Mouse (Mus musculus): ENCODE measurements around the gene Abracl. TPM values are rescaled to one million over a fixed set of nuclear protein-coding genes. Genes with fewer than 3 reads are reported as not detected.

The Abracl gene
- polyA plus RNA-seq (2012; rRNA removed) = 61.8 and 123 TPM in 2 replicates

DNA sequence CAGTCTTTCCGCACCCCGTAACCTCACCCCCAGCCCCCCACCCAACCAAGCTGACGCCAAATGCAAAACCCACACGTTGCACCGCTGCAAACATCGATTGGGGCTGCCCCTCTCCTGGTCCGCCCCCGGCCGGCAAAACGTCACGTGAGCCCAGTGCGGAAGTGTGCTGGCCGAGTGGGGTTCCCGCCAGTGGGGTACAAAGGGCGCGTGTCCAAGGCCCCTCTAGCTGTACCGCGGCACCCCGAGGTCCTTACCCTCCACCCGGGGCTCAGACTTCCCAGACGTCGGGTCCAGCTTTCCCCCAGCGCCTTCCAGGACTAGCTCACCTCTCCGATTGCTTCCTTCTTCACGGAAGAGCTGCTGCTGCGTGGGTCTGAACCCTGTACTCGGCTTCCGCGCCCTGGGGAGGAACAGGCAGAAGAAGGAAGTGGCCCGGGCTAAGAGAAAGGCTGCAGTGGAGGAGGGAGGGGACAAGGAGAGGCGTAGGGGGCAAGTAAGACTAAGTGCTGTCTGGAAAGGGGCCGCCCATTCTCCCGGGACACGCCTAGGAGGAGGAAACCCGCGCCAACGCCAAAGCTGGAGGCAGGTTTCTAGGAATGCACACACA lies at the start of gene Abracl:
Abracl (minus strand) TSS at position 548 of the 607 bp plus-strand sequence.
- peak; percentile 91 for DNase-seq (ENCODE audit: low read depth)
- TF ChIP-seq POLR2A (IDR thresholded peaks at IDR 0.05; ENCODE audit: borderline replicate concordance, extremely low read depth, insufficient read depth, insufficient read length, poor library complexity, severe bottlenecking) (peak; percentile 8; the same call in 1 of the 2 replicates), CTCF (IDR thresholded peaks at IDR 0.05; ENCODE audit: borderline replicate concordance, extremely low read depth, insufficient read depth, insufficient read length) (peak; percentile 35; the same call in 1 of the 2 replicates)

GRCm38 (mm10) chr10:18072871-18073270 lies 49.8 kb upstream of the Abracl start:
- no peak for TF ChIP-seq CTCF (IDR thresholded peaks at IDR 0.05; ENCODE audit: borderline replicate concordance, extremely low read depth, insufficient read depth, insufficient read length)
- no peak for TF ChIP-seq POLR2A (IDR thresholded peaks at IDR 0.05; ENCODE audit: borderline replicate concordance, extremely low read depth, insufficient read depth, insufficient read length, poor library complexity, severe bottlenecking)
- no peak for DNase-seq (ENCODE audit: low read depth)

DNA sequence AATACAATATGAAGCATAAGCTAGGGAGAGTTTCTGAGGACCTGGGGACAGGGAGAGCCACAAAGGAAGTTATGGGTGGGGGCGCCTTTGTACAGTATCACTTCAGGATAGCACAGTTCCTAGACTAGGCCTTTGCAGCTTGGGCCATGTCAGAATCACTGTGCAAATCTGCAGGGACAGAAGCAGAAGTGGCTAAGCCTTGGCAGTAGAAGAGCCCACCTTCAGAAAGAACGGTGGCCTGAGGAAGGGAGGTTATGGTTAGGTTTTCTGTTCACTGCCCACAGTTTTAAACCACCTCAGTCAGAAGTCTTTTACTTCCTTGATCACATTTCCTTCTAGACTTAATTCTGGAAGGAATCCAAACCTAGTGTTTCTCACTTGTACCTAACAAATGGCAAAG lies 47.5 kb upstream of the Abracl start:
- no peak for DNase-seq (ENCODE audit: low read depth)
- TF ChIP-seq CTCF (IDR thresholded peaks at IDR 0.05; ENCODE audit: borderline replicate concordance, extremely low read depth, insufficient read depth, insufficient read length) (no peak), POLR2A (IDR thresholded peaks at IDR 0.05; ENCODE audit: borderline replicate concordance, extremely low read depth, insufficient read depth, insufficient read length, poor library complexity, severe bottlenecking) (no peak)

GRCm38 (mm10) chr10:18070144-18070543 lies 47.1 kb upstream of the Abracl start:
- peak; percentile 68 for DNase-seq (ENCODE audit: low read depth)
- TF ChIP-seq POLR2A (IDR thresholded peaks at IDR 0.05; ENCODE audit: borderline replicate concordance, extremely low read depth, insufficient read depth, insufficient read length, poor library complexity, severe bottlenecking) (no peak), CTCF (IDR thresholded peaks at IDR 0.05; ENCODE audit: borderline replicate concordance, extremely low read depth, insufficient read depth, insufficient read length) (no peak)

DNA sequence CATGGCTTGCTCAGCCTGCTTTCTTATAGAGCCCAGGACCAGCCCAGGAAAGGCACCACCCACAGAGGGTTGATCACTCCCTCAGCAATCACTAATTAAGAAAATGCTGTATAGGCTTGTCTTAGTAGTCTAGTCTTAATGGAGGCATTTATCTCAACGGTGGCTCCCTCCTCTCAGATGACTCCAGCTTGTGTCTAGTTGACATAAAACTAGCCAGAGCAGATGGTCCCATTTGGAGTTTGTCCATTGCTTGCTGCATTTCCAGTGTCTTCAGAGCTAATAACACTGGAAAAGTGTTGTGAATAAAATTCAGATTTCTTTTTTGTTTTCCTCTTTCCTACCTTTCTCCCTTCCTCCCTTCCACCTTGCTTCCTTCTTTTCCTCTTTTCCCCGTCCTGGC lies 46.5 kb upstream of the Abracl start:
- TF ChIP-seq POLR2A (IDR thresholded peaks at IDR 0.05; ENCODE audit: borderline replicate concordance, extremely low read depth, insufficient read depth, insufficient read length, poor library complexity, severe bottlenecking) (no peak), CTCF (IDR thresholded peaks at IDR 0.05; ENCODE audit: borderline replicate concordance, extremely low read depth, insufficient read depth, insufficient read length) (no peak)
- DNase-seq (ENCODE audit: low read depth) = no peak

GRCm38 (mm10) chr10:18068880-18069279 lies 45.8 kb upstream of the Abracl start:
- no peak for TF ChIP-seq CTCF (IDR thresholded peaks at IDR 0.05; ENCODE audit: borderline replicate concordance, extremely low read depth, insufficient read depth, insufficient read length)
- TF ChIP-seq POLR2A (IDR thresholded peaks at IDR 0.05; ENCODE audit: borderline replicate concordance, extremely low read depth, insufficient read depth, insufficient read length, poor library complexity, severe bottlenecking) = no peak
- DNase-seq (ENCODE audit: low read depth) = no peak

- no peak for TF ChIP-seq CTCF (IDR thresholded peaks at IDR 0.05; ENCODE audit: borderline replicate concordance, extremely low read depth, insufficient read depth, insufficient read length)
- TF ChIP-seq POLR2A (IDR thresholded peaks at IDR 0.05; ENCODE audit: borderline replicate concordance, extremely low read depth, insufficient read depth, insufficient read length, poor library complexity, severe bottlenecking) = no peak
- peak; percentile 33 for DNase-seq (ENCODE audit: low read depth)
These were observed 44.8 kb upstream of the Abracl start for GRCm38 (mm10) chr10:18067761-18068446.

GRCm38 (mm10) chr10:18066031-18066439 lies 42.9 kb upstream of the Abracl start:
- TF ChIP-seq POLR2A (IDR thresholded peaks at IDR 0.05; ENCODE audit: borderline replicate concordance, extremely low read depth, insufficient read depth, insufficient read length, poor library complexity, severe bottlenecking) = no peak
- no peak for TF ChIP-seq CTCF (IDR thresholded peaks at IDR 0.05; ENCODE audit: borderline replicate concordance, extremely low read depth, insufficient read depth, insufficient read length)

GRCm38 (mm10) chr10:18064606-18065228 lies 41.6 kb upstream of the Abracl start:
- no peak for TF ChIP-seq CTCF (IDR thresholded peaks at IDR 0.05; ENCODE audit: borderline replicate concordance, extremely low read depth, insufficient read depth, insufficient read length)
- TF ChIP-seq POLR2A (IDR thresholded peaks at IDR 0.05; ENCODE audit: borderline replicate concordance, extremely low read depth, insufficient read depth, insufficient read length, poor library complexity, severe bottlenecking) = no peak
- DNase-seq (ENCODE audit: low read depth) = no peak

More at GRCm38 (mm10) chr10:18066031-18066439, 42.9 kb upstream of the Abracl start:
- DNase-seq (ENCODE audit: low read depth) = no peak

GRCm38 (mm10) chr10:18061533-18061932 lies 38.4 kb upstream of the Abracl start:
- DNase-seq (ENCODE audit: low read depth) = no peak
- TF ChIP-seq POLR2A (IDR thresholded peaks at IDR 0.05; ENCODE audit: borderline replicate concordance, extremely low read depth, insufficient read depth, insufficient read length, poor library complexity, severe bottlenecking) (no peak), CTCF (IDR thresholded peaks at IDR 0.05; ENCODE audit: borderline replicate concordance, extremely low read depth, insufficient read depth, insufficient read length) (no peak)

DNA sequence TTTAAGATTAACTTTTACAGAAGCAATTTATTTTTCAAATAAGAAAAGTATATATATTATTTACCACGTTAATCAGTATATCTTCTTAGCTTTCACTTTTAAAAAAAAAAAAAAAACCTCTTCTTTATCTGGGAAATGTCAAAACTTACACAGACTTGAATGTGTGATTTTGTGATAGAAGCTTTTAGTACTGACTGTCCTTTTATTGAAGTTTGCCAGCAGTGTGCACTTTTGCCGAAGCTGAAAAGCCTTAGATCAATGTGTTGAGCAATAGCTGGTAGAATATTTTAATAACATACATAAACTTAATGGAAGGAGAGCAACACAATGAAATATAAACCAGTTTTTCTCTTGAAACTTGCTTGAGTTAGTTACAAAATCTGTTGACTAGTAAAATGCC lies 37.7 kb upstream of the Abracl start:
- TF ChIP-seq POLR2A (IDR thresholded peaks at IDR 0.05; ENCODE audit: borderline replicate concordance, extremely low read depth, insufficient read depth, insufficient read length, poor library complexity, severe bottlenecking) (no peak), CTCF (IDR thresholded peaks at IDR 0.05; ENCODE audit: borderline replicate concordance, extremely low read depth, insufficient read depth, insufficient read length) (no peak)
- no peak for DNase-seq (ENCODE audit: low read depth)
